Mouse (Mus musculus) heart, embryonic 14.5 days (tissue): ENCODE data around the gene Ppwd1. TPM values are rescaled to one million over a fixed set of nuclear protein-coding genes. Genes with fewer than 3 reads are reported as not detected.

Source experiments
- polyA plus RNA-seq: library from polyadenylated mRNA; unstranded; fragments of >200 nt; fragmentation: Nextera tagmentation; extraction: Ambion mirVana; gene quantifications from 2 replicates; pipeline ENCODE4 v1.2.1, GENCODE M21; 2014

Ppwd1 gene
- polyA plus RNA-seq, 1 experiment from 2014 or later: 9.3 TPM

Other genes with a start within 250 kb of the Ppwd1 start
- 25.0 and 25.6 TPM in 2 replicates for gene Nln, start 119.2 kb downstream of the Ppwd1 start, polyA plus RNA-seq
- 2.2 and 2.9 TPM in 2 replicates for gene Sgtb, start 119.1 kb downstream of the Ppwd1 start, polyA plus RNA-seq
- gene Trappc13, start 50.4 kb downstream of the Ppwd1 start, polyA plus RNA-seq: 48.7 and 51.3 TPM in 2 replicates
- gene Trim23, start 50.0 kb downstream of the Ppwd1 start, polyA plus RNA-seq: 15.0 and 17.2 TPM in 2 replicates
- 40.2 and 49.5 TPM in 2 replicates for gene Cenpk, start 232 bp downstream of the Ppwd1 start, polyA plus RNA-seq
- gene Adamts6, start 59.0 kb upstream of the Ppwd1 start, polyA plus RNA-seq: 9.8 and 10.7 TPM in 2 replicates